Comparison of ENCODE assay signal across 17 mouse cellular contexts in genomic region chr1:119064892-119065671, GRCm38 (mm10). TPM values are rescaled to one million over a fixed set of nuclear protein-coding genes. Genes with fewer than 3 reads are reported as not detected.
DNase-seq lines count a peak whose midpoint lies in the region; ATAC-seq lines count a peak whose summit lies in the region.
"Had no signal": no experiment of that assay in that cellular context is flagged by ENCODE, and none has a peak within 500 bp of the region (broad histone marks: within the 10 kb centered on the region; RNA-seq: fewer than 3 reads in every experiment).

No protein-coding gene starts in this region.

- H3K4me3 ChIP-seq in heart, embryonic 10.5 days = no peak overlapping the region
- no peak overlapping the region for H3K4me3 ChIP-seq in embryonic facial prominence, embryonic 14.5 days (ENCODE audit: low read depth, low read length)
- H3K4me3 ChIP-seq: forebrain, embryonic 10.5 days; heart, embryonic 15.5 days; liver, embryonic 12.5 days; megakaryocyte, embryonic 14.5 days; neural tube, embryonic 12.5 days had no signal

- H3K9ac ChIP-seq in embryonic facial prominence, embryonic 14.5 days (ENCODE audit: low read depth, low read length) = 0 out of 2 replicates have a peak overlapping the region, but pooled peaks have one; percentile 19
- H3K9ac ChIP-seq: heart, embryonic 15.5 days; liver, embryonic 12.5 days; neural tube, embryonic 12.5 days had no signal

- intact Hi-C loops in heart, postnatal 10 days (cut with DNase I) = no loop called here

- peak; percentile 20 to 39 for DNase-seq in heart, postnatal 10 days
- no peak for DNase-seq in heart, embryonic 10.5 days (ENCODE audit: low spot score)
- DNase-seq in lung, postnatal 10 days = peak; percentile 49
- DNase-seq in lung, postnatal 25 days (ENCODE audit: low spot score) = no peak
- DNase-seq in embryonic facial prominence, embryonic 14.5 days (ENCODE audit: low spot score) = peak; percentile 84
- no peak for DNase-seq in adrenal gland, postnatal 10 days
- no peak for DNase-seq in adrenal gland, postnatal 14 days
- DNase-seq: cerebellum, adult 9-11 months; spleen, adult 18-20 months had no signal

- H3K36me3 ChIP-seq in heart, embryonic 10.5 days = no peaks in the 10 kb centered on the region
- no peaks in the 10 kb centered on the region for H3K36me3 ChIP-seq in embryonic facial prominence, embryonic 14.5 days (ENCODE audit: control insufficient read depth, insufficient read depth, low read length)
- H3K36me3 ChIP-seq: forebrain, embryonic 10.5 days; heart, embryonic 15.5 days; liver, embryonic 12.5 days; neural tube, embryonic 12.5 days had no signal

- H3K27me3 ChIP-seq in heart, embryonic 10.5 days (ENCODE audit: insufficient read depth, poor library complexity, severe bottlenecking) = peaks cover 7% of the 10 kb centered on the region; the same call in 1 of the 2 replicates
- H3K27me3 ChIP-seq in embryonic facial prominence, embryonic 14.5 days (replicated peaks; ENCODE audit: control insufficient read depth, insufficient read depth, low read length) = no peaks in the 10 kb centered on the region
- H3K27me3 ChIP-seq: liver, embryonic 12.5 days; neural tube, embryonic 12.5 days had no signal

- no peaks in the 10 kb centered on the region for H3K9me3 ChIP-seq in heart, embryonic 10.5 days
- no peaks in the 10 kb centered on the region for H3K9me3 ChIP-seq in embryonic facial prominence, embryonic 14.5 days (ENCODE audit: control insufficient read depth, low read length)
- H3K9me3 ChIP-seq: forebrain, embryonic 10.5 days; heart, embryonic 15.5 days; liver, embryonic 12.5 days; megakaryocyte, embryonic 14.5 days; neural tube, embryonic 12.5 days had no signal

- H3K4me2 ChIP-seq in embryonic facial prominence, embryonic 14.5 days (ENCODE audit: low read depth, low read length) = peak overlapping the region; percentile 2; the same call in 1 of the 2 replicates
- H3K4me2 ChIP-seq: heart, embryonic 15.5 days; liver, embryonic 12.5 days; neural tube, embryonic 12.5 days had no signal

- peak; percentile 84 for ATAC-seq in embryonic facial prominence, embryonic 14.5 days (ENCODE audit: low read depth)
- ATAC-seq: CD4-positive, CD25-positive, alpha-beta regulatory T cell, adult 4 months; hindbrain, postnatal 0 days; liver, embryonic 12.5 days; Patski had no signal

- 75% methylated on average over 20 of the region's 20 CpGs for WGBS in heart, embryonic 10.5 days
- WGBS in embryonic facial prominence, embryonic 14.5 days = 56% methylated on average over 20 of the region's 20 CpGs

- peaks cover 4% of the 10 kb centered on the region; the same call in 1 of the 2 replicates for H3K4me1 ChIP-seq in heart, embryonic 10.5 days
- H3K4me1 ChIP-seq in embryonic facial prominence, embryonic 14.5 days (ENCODE audit: control insufficient read depth, insufficient read depth, low read length) = peaks cover 13% of the 10 kb centered on the region
- H3K4me1 ChIP-seq: forebrain, embryonic 10.5 days; heart, embryonic 15.5 days; liver, embryonic 12.5 days; megakaryocyte, embryonic 14.5 days; neural tube, embryonic 12.5 days had no signal

- no peak overlapping the region for H3K27ac ChIP-seq in heart, embryonic 10.5 days
- peak overlapping the region; percentile 41 for H3K27ac ChIP-seq in embryonic facial prominence, embryonic 14.5 days (replicated peaks; ENCODE audit: low read depth, low read length)
- H3K27ac ChIP-seq: forebrain, embryonic 10.5 days; heart, embryonic 15.5 days; hindbrain, postnatal 0 days; liver, embryonic 12.5 days; neural tube, embryonic 12.5 days had no signal

RNA-seq across cellular contexts. Expression of gene Gli2, which starts 11.7 kb away (rescaled TPM):
- total RNA-seq in heart, postnatal 10 days (2021) = 1 to 10 TPM; 3.8 to 4.2 TPM
- polyA plus RNA-seq in heart, embryonic 10.5 days (2016; fragmentation: Nextera tagmentation; extraction: Ambion mirVana) = 2.2 and 7.5 TPM in 2 replicates
- polyA plus RNA-seq in embryonic facial prominence, embryonic 14.5 days (2014; fragmentation: Nextera tagmentation; extraction: Ambion mirVana) = 14.7 and 15.1 TPM in 2 replicates
- total RNA-seq in adrenal gland, postnatal 10 days (2021) = 1 to 10 TPM; 1.5 to 3.3 TPM
- 1.5 and 2.3 TPM in 2 replicates for total RNA-seq in adrenal gland, postnatal 14 days (2021)
- polyA plus RNA-seq: CD4-positive, CD25-positive, alpha-beta regulatory T cell, adult 4 months had no signal

Comparison
In these comparisons a context has a peak if more than half of its experiments do, and no peak if none do; other contexts are left out.
1. DNase-seq: peak in heart, postnatal 10 days (2 of 2), lung, postnatal 10 days (single experiment) and embryonic facial prominence, embryonic 14.5 days (single experiment); none in heart, embryonic 10.5 days (single experiment), lung, postnatal 25 days (single experiment), adrenal gland, postnatal 10 days (single experiment) and adrenal gland, postnatal 14 days (single experiment).